Comparison of ENCODE assay signal across 19 mouse cellular contexts in genomic region chr3:52171303-52171702, GRCm38 (mm10).
DNase-seq lines count a peak whose midpoint lies in the region; ATAC-seq and TF ChIP-seq lines count a peak whose summit lies in the region.
"Had no signal": no experiment of that assay in that cellular context is flagged by ENCODE, and none has a peak within 500 bp of the region (broad histone marks: within the 10 kb centered on the region; RNA-seq: fewer than 3 reads in every experiment).

No protein-coding gene starts in this region.

- H3K4me1 ChIP-seq in liver, adult 2 months (ENCODE audit: control insufficient read depth, insufficient read depth, low read length): peaks cover 3% of the 10 kb centered on the region
- H3K4me1 ChIP-seq in intestine, embryonic 16.5 days (ENCODE audit: control insufficient read depth, insufficient read depth, low read length): no peaks in the 10 kb centered on the region
- H3K4me1 ChIP-seq: embryonic facial prominence, embryonic 12.5 days had no signal

- no peaks in the 10 kb centered on the region for H3K79me2 ChIP-seq in liver, adult 2 months (ENCODE audit: control insufficient read depth, insufficient read depth, low read length)

- H3K27me3 ChIP-seq in liver, adult 2 months (ENCODE audit: control insufficient read depth, insufficient read depth, low read length): no peaks in the 10 kb centered on the region
- no peaks in the 10 kb centered on the region for H3K27me3 ChIP-seq in intestine, embryonic 16.5 days (replicated peaks; ENCODE audit: control insufficient read depth, insufficient read depth, low read length)
- H3K27me3 ChIP-seq: embryonic facial prominence, embryonic 12.5 days; forebrain, embryonic 13.5 days; forebrain, embryonic 15.5 days had no signal

- peak; percentile 74 for DNase-seq in liver, adult 2 months (ENCODE audit: extremely low read depth, low read depth, low spot score)
- no peak for DNase-seq in liver
- peak; percentile 11 for DNase-seq in CD4-positive, CD25-positive, alpha-beta regulatory T cell, adult 2 months (ENCODE audit: low read depth, low spot score)
- DNase-seq in retina, embryonic 14.5 days (ENCODE audit: low spot score): no peak
- no peak for DNase-seq in adrenal gland, postnatal 25 days
- DNase-seq: adrenal gland, adult 8-10 months; adrenal gland, postnatal 14 days; cerebellum, adult 11-12 months; cerebellum, adult 2 months; cerebellum, adult 9-10 months; cerebellum, postnatal 10 days; cerebellum, postnatal 25 days; forebrain, postnatal 0 days had no signal

- TF ChIP-seq CTCF in liver, adult 2 months (IDR thresholded peaks at IDR 0.05; ENCODE audit: low read depth, low read length): no peak

- no peak for TF ChIP-seq POLR2A in liver, adult 2 months (IDR thresholded peaks at IDR 0.05; ENCODE audit: extremely low read depth, insufficient read depth, low read length)

- H3K4me2 ChIP-seq in intestine, embryonic 16.5 days (ENCODE audit: low read depth, low read length): no peak overlapping the region
- H3K4me2 ChIP-seq: embryonic facial prominence, embryonic 12.5 days; forebrain, embryonic 13.5 days; forebrain, embryonic 15.5 days had no signal

- WGBS in liver, adult 2 months: 37% methylated on average over 5 of the region's 5 CpGs
- WGBS in intestine, embryonic 16.5 days: 60% methylated on average over 5 of the region's 5 CpGs

- H3K9ac ChIP-seq in liver, adult 2 months (ENCODE audit: low read depth, low read length): no peak overlapping the region
- no peak overlapping the region for H3K9ac ChIP-seq in intestine, embryonic 16.5 days (ENCODE audit: low read depth, low read length)
- H3K9ac ChIP-seq: embryonic facial prominence, embryonic 12.5 days; forebrain, embryonic 13.5 days; forebrain, embryonic 15.5 days; forebrain, postnatal 0 days had no signal

- no peaks in the 10 kb centered on the region for H3K36me3 ChIP-seq in liver, adult 2 months (ENCODE audit: control insufficient read depth, insufficient read depth, low read length)
- no peaks in the 10 kb centered on the region for H3K36me3 ChIP-seq in intestine, embryonic 16.5 days (ENCODE audit: control insufficient read depth, insufficient read depth, low read length)
- H3K36me3 ChIP-seq: embryonic facial prominence, embryonic 10.5 days; embryonic facial prominence, embryonic 12.5 days; forebrain, embryonic 15.5 days had no signal

- ATAC-seq in CD4-positive, CD25-positive, alpha-beta regulatory T cell, adult 4 months: peak; percentile 71
- ATAC-seq in intestine, embryonic 16.5 days: peak; percentile 81
- ATAC-seq: forebrain, embryonic 13.5 days; forebrain, embryonic 15.5 days; forebrain, postnatal 0 days had no signal

- H3K27ac ChIP-seq in liver, adult 2 months (replicated peaks; ENCODE audit: insufficient read depth, low read depth, low read length): no peak overlapping the region
- H3K27ac ChIP-seq in intestine, embryonic 16.5 days (ENCODE audit: low read length): no peak overlapping the region
- H3K27ac ChIP-seq: embryonic facial prominence, embryonic 10.5 days; embryonic facial prominence, embryonic 12.5 days; forebrain, embryonic 13.5 days; forebrain, embryonic 15.5 days had no signal

- no peak overlapping the region for H3K4me3 ChIP-seq in liver, adult 2 months (ENCODE audit: insufficient read depth, low read depth, low read length)
- H3K4me3 ChIP-seq in intestine, embryonic 16.5 days (ENCODE audit: low read length): no peak overlapping the region
- H3K4me3 ChIP-seq: embryonic facial prominence, embryonic 10.5 days; embryonic facial prominence, embryonic 12.5 days; forebrain, embryonic 13.5 days; forebrain, embryonic 15.5 days had no signal

- H3K9me3 ChIP-seq in intestine, embryonic 16.5 days (ENCODE audit: control insufficient read depth, low read length): no peaks in the 10 kb centered on the region
- H3K9me3 ChIP-seq: embryonic facial prominence, embryonic 10.5 days; embryonic facial prominence, embryonic 12.5 days; forebrain, embryonic 13.5 days; forebrain, embryonic 15.5 days had no signal

Comparison
In these comparisons a context has a peak if more than half of its experiments do, and no peak if none do; other contexts are left out.
1. DNase-seq: peak in liver, adult 2 months (single experiment) and CD4-positive, CD25-positive, alpha-beta regulatory T cell, adult 2 months (single experiment); none in liver (single experiment), retina, embryonic 14.5 days (single experiment) and adrenal gland, postnatal 25 days (single experiment).